Mouse (Mus musculus) CH12.LX (cell line): ENCODE measurements at regions not wholly inside any gene's neighbourhood (a gene's known extent, or its start where the extent isn't known, plus 50 kb on each side); places are given as distances from the start of the nearest gene placed in this dataset.

ENCODE experiments used
- EP300 ChIP-seq: IDR thresholded peaks from 2 replicates; pipeline ENCODE4 v1.6.1; 2011; ENCODE audit warnings: low read length, improper control_type of control experiment
- JUND ChIP-seq: conservative IDR thresholded peaks from 2 replicates; pipeline ENCODE4 v1.6.1; 2011; ENCODE audit warnings: low read depth, low read length, improper control_type of control experiment
- PAX5 ChIP-seq: IDR thresholded peaks from 2 replicates; pipeline ENCODE4 v1.6.1; 2012; ENCODE audit warnings: low read length, inconsistent platforms, mixed read lengths
- POLR2A ChIP-seq: IDR thresholded peaks from 2 replicates; pipeline ENCODE4 v1.6.1; 2011; ENCODE audit warnings: low read depth, mild to moderate bottlenecking, improper control_type of control experiment, low read length
- UBTF ChIP-seq: IDR thresholded peaks from 2 replicates; pipeline ENCODE4 v1.6.1; 2012; ENCODE audit warnings: low read depth, mild to moderate bottlenecking, inconsistent platforms, low read length, improper control_type of control experiment, moderate library complexity
- ZC3H11A ChIP-seq: IDR thresholded peaks from 2 replicates; pipeline ENCODE4 v1.6.1; 2012; ENCODE audit warnings: low read depth, mild to moderate bottlenecking, inconsistent platforms, low read length, improper control_type of control experiment

GRCm38 (mm10) chr1:164522377-164523150 is 64.4 kb upstream of the Atp1b1 start:
- TF ChIP-seq PAX5 (no peak), EP300 (no peak), UBTF (no peak), POLR2A (no peak), ZC3H11A (no peak), JUND (no peak)
